Mouse (Mus musculus): ENCODE results near the gene Dgkh.

The Dgkh gene

DNA sequence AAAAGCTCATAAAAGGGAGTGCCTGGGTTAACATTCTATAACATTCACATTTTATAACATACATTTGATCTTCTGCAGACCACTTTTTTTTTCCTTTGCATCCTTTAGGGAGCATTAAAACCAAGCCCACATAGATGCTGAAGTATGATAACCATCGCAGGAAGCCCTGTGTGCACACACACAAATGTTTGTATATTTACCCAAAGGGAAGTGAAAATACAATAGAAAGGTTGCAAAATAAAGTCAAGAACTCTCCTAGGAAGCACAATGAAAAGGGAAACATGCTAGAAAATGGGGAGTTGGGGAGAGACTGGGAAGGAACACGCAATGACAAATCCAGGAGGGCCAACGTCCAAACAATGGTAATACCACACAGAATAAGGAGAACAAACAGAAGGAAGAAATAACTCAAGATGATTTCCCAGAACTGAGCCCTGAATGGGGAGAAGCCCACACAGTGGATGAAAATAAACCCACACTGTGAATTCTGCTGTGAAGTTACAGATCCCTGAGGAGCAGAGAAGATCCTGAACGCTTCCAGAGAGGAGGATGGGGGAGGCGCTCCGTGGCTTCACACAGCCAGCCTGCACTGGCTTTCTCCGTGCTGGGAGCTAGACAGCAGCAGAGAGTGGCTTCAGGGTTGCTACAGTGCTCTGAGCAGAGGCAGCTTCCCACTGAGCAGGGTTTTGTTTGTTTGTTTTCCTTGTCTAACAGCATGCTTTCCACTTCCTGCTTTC, 54.6 kb downstream of the Dgkh start:
- no peak for DNase-seq (ENCODE audit: low read depth in 1 of 2, low spot score in 2 of 2)

DNA sequence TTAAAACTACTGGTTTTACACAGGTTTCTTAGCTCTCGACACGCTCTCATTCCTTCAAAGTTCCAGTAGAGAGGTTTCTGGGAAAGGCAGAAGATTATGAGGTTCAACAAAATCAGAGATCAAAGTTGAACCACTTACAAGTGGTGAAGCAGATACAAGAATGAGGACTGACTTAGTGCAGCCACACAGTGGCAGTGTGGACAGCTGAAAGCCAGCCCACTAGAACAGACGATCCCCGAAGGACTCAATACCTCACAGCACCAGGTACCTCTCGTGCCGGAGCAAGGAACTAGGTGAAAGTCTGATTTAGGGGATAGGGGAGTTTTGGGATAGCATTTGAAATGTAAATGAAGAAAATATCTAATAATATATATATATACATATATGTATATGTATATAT, 56.1 kb downstream of the Dgkh start:
- DNase-seq (ENCODE audit: low read depth in 1 of 2, low spot score in 2 of 2): no peak

DNA sequence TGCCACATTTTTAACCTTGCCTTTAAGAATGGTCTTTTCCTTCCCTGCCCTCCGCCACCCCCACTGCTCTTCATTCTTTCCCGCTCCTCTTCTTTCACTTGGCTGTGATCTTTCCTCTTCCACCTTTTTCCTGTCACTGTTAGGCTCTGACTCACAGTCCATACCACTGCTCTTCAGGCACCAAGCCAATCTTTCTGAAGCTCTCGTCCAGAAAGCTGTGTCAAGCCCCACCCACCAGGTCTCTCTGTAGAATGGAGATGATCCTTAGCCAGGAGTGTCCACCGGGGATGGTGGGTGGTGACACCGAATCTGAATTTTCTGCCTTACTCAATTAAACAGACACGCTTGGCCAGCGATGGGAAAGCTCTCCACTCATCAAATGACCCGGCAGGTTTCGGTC, 58.0 kb downstream of the Dgkh start:
- no peak for DNase-seq (ENCODE audit: low read depth in 1 of 2, low spot score in 2 of 2)

DNA sequence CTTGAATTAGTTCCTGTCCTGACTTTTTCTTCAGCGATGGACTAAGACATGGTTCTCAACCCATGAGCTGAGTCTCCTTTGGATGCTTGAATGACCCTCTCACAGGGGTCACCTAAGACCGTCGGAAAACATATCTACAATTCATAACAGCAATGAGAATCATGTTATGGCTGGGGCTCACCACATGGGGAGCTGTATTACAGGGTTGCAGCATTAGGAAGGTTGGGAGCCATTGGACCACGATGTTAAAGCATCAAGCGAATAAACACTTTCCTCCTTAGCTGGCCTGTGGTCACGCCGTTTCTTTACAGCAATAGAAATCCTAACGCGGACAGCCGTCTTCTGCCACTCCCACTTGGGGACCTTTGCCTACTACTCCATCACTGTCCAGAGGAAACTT, 62.6 kb downstream of the Dgkh start:
- no peak for DNase-seq (ENCODE audit: low read depth in 1 of 2, low spot score in 2 of 2)

DNA sequence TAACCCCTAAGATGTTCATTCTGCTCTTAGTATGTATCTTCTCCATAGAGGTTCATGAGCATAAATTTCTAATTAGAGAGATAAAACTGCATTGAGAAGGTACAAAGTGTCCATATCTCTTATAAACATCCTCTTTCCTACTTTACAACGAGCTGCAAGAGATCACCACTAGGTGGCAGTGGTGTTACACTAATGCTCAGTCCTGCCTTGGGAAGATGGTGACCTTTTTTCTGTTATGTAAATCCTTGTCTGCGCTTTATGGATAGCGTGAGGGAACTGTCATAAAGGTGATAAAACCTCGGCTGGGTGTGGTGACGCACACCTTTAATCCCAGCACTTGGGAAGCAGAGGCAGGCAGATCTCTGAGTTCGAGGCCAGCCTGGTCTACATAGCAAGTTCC, 64.3 kb downstream of the Dgkh start:
- peak; percentile 18 to 58 for DNase-seq (ENCODE audit: low read depth in 1 of 2, low spot score in 2 of 2)

DNA sequence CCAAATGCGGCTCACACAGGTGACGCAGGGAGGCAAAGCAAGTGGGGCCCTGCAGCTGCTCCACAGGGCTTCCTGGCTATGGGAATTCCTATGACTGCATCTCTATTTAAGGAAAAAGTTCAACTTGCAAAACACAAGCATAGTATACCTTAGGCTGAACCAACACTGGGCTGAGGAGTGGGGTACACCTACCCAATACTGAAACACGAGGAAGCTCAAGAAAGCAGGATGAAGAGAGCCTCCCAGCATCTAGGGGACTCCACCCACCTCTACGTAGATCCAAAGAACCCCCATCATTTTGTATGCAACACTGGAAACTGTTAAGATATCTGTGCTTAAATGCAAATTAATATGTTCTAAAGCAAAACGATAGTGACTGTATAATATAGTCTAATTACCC, 64.8 kb downstream of the Dgkh start:
- DNase-seq (ENCODE audit: low read depth in 1 of 2, low spot score in 2 of 2): no peak

DNA sequence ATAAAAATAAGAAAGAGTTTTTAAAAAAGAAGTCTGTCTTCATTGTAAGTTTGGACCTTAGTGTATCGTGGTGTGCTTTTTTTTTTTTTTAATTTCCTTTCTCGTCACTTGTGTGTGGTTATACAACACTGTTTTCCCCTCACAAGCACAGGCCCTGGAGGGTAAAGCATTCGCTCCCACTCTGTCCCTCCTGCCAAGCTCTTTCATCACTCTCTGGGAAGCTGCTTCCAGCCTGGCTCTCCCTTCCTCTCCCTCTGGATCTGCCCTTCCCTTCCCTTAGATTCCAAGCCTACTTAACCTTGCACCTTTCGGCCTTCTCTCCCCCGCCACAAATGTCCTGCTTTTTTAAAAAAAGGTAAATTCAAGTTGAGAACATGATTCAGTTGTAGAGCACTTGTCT, 69.9 kb downstream of the Dgkh start:
- no peak for DNase-seq (ENCODE audit: low read depth in 1 of 2, low spot score in 2 of 2)

DNA sequence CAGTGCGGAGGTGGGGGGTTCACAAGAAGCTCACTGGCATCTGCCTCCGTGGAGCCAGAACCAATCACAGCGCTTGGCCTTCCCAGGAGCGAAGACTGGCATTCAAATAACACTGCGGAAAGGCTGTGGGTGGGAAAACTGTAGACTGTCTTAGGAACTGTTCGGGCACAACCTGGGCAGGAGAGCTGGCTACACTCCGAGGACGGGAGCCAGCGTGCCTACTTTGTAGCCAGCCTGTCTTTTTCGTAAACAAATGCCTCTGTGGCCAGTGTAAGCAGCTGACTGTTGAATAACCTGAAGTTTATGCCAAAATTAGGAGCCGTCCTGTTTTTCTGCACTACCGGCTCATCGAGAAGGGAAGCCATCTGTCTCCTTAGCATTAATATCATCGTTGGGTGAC, 71.1 kb downstream of the Dgkh start:
- DNase-seq (ENCODE audit: low read depth in 1 of 2, low spot score in 2 of 2): no peak

DNA sequence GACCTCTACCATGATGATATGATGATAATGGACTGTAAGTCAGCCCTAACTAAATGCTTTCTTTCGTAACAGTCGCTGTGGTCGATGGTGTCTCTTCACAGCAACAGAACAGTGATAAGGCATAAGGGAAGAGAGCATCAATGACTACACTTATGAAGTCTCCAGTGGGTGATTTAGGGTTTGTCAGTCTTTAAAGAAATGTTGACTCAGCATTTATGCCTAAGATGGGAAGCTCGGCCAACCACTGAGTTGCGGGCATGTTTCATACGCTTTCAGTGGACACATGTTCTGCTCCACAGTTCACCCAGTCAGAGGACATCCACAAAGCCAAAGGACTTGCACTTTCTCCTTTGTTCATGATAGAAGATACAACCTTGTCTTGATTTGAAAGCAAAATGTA, 73.9 kb downstream of the Dgkh start:
- DNase-seq (ENCODE audit: low read depth in 1 of 2, low spot score in 2 of 2): no peak

DNA sequence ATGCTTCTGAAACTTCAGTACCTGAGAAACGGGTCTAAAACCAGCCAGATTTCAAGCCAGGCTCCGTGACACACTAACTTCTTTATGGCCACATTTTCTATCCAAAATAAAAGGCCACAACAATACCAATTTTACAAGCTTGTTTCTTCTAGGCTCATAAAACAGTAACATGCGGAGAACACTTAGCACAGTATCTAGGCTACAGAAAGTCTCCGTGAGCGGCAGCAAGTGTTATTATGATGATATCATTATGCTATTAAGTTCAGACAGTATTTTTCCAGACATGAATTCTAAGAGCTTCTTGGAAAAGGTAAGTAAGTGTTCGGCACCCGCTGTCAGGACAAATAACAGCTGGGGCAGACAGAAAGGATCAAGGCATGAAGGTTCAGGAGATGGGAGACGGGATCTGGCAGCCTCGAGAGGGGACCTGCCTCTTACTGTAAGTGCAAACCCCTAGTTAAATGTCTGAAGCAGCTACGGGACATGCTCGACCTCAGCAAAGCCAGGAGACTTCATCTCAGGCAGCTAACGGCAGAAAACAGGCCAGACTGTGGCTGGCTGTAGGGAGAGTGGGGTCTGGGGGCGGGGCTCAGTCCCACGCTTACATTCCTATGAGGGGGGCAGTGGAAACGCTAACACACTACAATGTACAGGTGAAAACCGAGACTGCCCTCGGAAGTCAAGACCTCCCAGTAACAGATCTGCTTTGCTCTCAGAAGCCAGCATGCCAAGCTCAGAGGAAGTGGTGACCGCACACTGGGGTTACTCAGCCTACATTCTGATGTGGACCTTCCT, 75.5 kb downstream of the Dgkh start:
- DNase-seq (ENCODE audit: low read depth in 1 of 2, low spot score in 2 of 2): no peak

DNA sequence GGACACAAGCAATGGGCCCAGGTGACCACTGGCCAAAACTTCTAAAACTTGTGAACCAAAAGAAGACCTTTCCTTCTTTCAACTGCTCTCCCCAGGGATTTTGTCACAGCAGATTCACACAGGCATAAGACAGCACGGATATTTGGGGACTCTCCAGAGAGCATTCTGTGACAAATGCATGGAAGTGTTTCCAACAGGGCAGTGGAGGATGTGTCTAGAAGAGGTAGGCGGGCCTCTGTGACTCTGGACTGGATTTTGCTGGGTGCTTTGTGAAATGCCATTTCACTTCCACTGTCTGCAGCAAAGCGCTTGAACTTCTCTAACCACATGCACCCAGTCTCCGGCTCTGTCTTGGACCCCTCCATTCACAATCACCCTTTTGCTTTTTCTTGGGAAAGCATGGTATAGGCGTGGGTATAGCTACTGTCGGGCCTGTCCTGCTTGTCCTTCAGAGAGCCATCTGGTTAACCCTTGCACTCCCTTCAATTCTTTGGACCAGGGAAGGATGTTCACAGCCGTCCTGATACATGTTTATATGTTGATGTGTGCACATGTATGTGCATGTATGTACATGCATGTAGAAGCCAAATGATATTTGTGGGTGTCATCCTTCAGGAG, 77.5 kb downstream of the Dgkh start:
- no peak for DNase-seq (ENCODE audit: low read depth in 1 of 2, low spot score in 2 of 2)

DNA sequence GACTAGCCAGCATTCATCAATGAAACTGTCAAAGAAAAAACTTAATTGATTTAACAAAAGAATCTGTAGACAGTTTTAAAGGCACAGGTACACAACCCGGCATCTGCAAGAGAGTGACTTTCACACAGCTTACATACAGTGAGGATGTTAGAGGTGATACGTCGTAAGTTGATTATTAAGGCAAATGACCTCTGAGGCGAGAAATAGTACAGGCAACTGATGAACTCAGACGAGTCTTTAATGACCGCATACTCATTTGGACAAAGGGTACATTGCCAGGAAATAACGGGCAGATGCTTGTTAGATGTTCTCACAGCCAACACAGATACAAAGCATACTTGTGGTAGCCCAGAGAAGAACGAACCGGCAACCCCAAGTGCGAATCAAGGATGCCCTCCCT, 78.4 kb downstream of the Dgkh start:
- DNase-seq (ENCODE audit: low read depth in 1 of 2, low spot score in 2 of 2): no peak

DNA sequence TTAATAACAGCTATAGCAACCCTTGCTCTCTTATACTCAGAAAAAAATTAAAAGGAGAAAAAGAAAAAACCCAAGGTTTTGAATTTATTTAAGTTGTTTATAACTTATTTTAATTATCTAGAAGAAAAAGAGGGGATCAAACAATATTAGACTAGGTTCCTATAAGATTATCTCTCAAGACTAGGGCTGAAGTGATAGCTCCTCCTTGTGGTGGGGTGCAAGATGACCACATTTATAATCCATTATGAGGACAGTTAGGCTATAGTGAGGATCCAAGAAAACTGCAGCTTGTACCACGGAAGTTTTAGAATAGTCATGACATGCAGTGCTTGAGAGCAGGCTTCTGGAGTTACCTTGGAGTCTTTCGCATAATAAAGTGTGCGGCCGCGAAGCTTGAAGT, 79.2 kb downstream of the Dgkh start:
- DNase-seq (ENCODE audit: low read depth in 1 of 2, low spot score in 2 of 2): no peak

DNA sequence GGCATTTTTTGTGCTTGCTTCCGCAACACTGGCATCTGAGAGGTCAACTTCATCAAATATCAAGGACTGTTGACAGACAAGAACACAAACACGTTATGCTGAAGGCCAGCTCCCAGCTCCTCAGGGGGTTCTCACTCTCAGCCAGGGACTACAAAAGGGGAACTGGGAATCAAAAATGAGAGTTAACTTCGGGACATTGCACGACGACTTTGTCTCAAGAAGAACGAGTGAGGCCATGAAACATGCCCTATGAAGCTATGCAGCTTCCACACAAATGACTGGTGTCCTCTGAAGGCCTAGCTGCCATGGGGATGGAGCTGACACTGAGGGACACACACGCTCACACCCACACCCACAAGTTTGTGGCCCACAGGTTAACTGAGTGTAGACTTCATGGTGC, 80.9 kb downstream of the Dgkh start:
- DNase-seq (ENCODE audit: low read depth in 1 of 2, low spot score in 2 of 2): no peak

DNA sequence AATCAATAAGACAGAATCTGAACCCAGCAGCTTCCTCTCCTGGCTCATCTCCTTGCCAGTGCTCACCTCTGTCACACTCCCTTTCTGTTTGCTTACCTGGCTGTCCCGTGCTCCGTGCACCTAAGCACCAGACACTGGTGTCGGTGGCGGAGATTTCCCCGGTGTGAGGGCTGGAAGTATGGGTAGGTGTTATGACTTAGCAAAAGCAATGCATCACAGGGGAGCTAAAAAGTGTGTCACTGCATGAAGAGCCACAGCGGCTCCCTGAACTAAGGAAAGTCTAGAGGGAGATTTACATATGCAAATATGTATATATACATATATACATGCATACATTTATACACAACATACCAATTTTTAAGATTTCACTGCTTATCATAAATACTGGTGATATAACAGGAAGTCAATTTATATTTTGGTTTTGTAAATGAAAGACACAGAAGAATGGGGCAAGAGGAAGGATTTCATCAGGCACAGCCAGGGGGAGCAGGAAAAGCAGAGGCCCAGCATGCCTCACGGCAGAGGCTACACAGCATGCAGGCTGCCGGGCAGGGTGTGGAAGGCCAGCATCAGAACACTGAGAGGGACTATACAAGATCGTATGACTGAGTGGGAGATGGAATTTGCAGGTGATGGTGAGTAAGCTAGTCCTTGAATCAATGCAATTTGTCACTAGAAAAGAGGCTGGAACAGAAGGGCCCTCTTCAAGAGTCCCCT, 82.0 kb downstream of the Dgkh start:
- no peak for DNase-seq (ENCODE audit: low read depth in 1 of 2, low spot score in 2 of 2)

DNA sequence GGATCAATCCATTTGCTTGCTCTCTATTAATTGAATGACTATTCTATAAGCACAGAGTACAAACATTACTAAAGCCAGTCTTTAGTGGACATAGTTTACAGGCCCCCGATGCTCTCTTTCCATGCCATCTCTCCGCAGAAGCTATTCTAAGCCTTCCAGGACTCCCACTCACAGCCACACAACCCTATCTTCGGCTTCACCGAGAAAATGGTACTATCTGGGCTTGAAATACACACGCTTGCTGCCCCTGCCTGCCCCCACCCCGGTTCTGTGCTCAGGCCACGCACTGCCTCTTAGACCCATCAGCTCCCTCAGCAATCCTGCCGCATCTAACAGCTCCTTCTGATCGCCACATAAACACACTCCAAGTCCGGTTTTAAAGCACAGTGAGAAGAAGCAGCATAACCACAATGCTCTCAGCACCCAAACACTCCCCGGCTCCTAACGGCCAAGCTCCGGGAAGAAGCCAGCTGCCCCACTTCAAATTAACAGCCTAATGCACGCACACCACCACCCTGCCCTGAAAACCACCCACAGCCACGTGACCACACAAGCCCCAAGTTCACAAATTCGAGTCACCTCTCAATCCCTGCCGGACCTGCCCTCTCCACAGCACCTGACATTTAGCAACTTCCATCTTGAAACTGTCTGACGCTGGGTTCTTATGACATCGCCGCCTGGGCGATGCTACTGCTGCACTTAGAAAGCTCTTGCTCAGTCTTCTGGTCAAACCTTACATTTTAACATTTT, 82.9 kb downstream of the Dgkh start:
- no peak for DNase-seq (ENCODE audit: low read depth in 1 of 2, low spot score in 2 of 2)

DNA sequence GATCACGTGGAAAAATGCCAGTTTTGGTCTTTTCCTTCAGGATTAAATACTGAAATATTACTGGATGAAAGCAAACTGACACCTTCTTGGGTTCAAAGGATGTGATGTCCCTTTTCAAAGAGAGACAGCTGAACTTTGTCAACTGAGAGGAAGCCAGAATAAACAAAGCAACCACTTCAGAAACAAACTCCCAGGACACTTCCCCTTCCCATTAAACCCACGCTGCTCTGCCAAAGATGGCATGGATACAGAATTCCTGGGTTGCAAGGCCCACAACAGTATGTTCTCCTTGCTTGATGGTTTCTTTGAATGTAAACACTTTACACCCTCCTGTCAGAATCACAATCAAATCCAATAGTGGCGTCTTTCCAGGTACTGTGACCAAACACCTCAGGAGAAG, 87.0 kb downstream of the Dgkh start:
- DNase-seq (ENCODE audit: low read depth in 1 of 2, low spot score in 2 of 2): no peak

DNA sequence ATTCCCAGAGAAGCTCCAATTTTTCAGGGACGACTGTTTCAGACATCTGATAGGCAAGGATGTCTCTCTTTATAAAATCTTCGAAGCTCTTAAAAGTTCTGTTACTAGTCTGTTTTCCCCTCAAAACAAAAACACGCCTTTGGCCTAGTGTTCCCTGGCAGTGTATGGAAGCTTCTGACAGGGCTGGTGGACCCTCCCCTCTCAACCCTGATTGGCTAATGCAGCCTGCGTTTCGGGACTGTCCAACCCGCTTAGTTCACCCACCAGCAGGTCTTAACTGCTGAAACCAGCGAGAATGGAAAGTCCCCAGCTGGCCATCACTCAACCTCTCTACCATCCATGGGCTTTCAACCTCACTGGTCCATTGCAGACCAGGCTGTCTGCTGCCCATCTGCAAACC, 91.3 kb downstream of the Dgkh start:
- no peak for DNase-seq (ENCODE audit: low read depth in 1 of 2, low spot score in 2 of 2)

DNA sequence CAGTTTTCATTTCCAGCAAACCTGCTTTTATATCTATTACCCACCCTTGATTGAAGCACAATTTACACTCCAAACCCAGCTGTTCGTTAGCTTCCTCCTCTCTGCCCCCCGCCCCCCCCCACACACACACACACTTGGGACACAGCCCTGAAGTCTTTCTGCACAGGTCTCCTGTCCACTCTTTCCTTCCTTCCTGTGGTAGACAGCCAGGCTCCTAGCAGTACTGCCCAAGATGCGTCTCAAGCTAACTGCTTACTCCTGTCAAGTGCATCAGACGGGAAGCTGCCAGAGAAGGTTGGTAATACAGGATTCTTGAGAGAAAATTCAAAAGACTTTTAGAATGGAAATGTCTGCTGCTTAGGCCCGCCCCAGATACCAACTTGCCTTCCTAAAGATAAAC, 92.9 kb downstream of the Dgkh start:
- DNase-seq (ENCODE audit: low read depth in 1 of 2, low spot score in 2 of 2): no peak

DNA sequence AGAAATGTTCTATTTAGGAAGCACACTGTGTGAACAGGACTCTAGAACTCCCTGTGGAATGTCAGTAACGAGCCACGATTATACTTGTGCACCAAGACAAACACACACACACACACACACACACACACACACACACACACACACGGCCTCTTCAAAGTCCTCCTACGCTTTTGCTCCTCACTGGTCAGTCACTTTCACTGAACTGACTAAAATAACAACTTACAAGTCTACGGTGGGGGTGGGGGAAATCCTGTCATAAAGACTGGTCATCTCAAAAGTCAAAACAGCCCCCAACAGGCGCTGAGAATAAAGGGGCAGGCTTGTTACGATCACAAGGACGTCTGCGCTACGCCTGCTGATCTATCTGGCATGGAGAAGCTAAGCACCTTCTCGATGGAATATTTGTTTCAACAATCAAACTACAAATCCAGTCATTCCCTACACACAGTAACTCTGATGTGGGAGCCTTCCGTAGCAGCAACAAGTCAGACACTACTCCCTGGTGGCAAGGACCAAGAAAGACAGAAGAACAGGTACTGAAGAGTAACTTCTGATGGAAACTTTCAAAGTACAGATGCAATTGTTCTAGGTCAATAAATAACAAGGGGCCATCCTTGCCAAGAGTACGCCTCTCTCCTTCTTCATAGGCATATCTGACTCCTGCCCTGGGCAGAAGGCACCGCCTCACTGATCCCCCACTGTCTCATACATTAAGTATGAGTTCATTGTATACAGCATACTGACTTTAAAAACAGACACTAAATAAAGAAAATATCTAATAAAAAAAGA, 96.8 kb downstream of the Dgkh start:
- no peak for DNase-seq (ENCODE audit: low read depth in 1 of 2, low spot score in 2 of 2)
